Mouse (Mus musculus) G1E (cell line): Measurements from ENCODE around the gene Tmem160. TPM values are rescaled to one million over a fixed set of nuclear protein-coding genes. Genes with fewer than 3 reads are reported as not detected.

Experiments
- ATAC-seq: 2 replicates; pipeline ENCODE4 v1.8.0; 2016; ENCODE audit warnings: mild to moderate bottlenecking; ENCODE audit not compliant: insufficient number of reproducible peaks, poor library complexity, low FRiP score, severe bottlenecking; ENCODE audit errors: extremely low read depth
- DNase-seq: peaks from one replicate; pipeline ENCODE4 v3.0.0; 2012; ENCODE audit warnings: low spot score
- H3K27me3 ChIP-seq: 2 replicates; pipeline ENCODE4 v1.6.1; 2012; ENCODE audit warnings: mild to moderate bottlenecking, low read length, inconsistent platforms; ENCODE audit not compliant: insufficient read depth
- H3K36me3 ChIP-seq: replicated peaks from 2 replicates; pipeline ENCODE3; 2012; ENCODE audit warnings: mild to moderate bottlenecking, inconsistent platforms
- H3K4me1 ChIP-seq: 2 replicates; pipeline ENCODE4 v1.6.1; 2012; ENCODE audit warnings: low read depth, low read length, inconsistent platforms, mixed read lengths; ENCODE audit not compliant: insufficient read depth
- H3K4me3 ChIP-seq: 2 replicates; pipeline ENCODE4 v1.5.1; 2012; ENCODE audit warnings: low read depth, mild to moderate bottlenecking, inconsistent platforms, low read length, moderate library complexity, mixed read lengths
- H3K9me3 ChIP-seq: replicated peaks from 2 replicates; pipeline ENCODE4 v1.6.1; 2012; ENCODE audit warnings: inconsistent platforms
- CTCF ChIP-seq: IDR thresholded peaks from 2 replicates; pipeline ENCODE4 v1.5.1; 2012; ENCODE audit warnings: low read depth, low read length, inconsistent platforms, mixed read lengths
- GATA1 ChIP-seq: IDR thresholded peaks from 2 replicates; pipeline ENCODE4 v1.6.1; 2012; ENCODE audit warnings: borderline replicate concordance, low read length, inconsistent platforms, mixed read lengths
- GATA2 ChIP-seq: IDR thresholded peaks from 2 replicates; pipeline ENCODE4 v1.6.1; 2012; ENCODE audit warnings: low read depth, low read length, inconsistent platforms, borderline replicate concordance
- POLR2AphosphoS5 ChIP-seq: IDR thresholded peaks from 2 replicates; pipeline ENCODE4 v1.6.1; 2012; ENCODE audit warnings: low read depth, low read length, inconsistent platforms; ENCODE audit not compliant: insufficient replicate concordance
- TAL1 ChIP-seq: conservative IDR thresholded peaks from 2 replicates; pipeline ENCODE4 v1.6.1; 2012; ENCODE audit warnings: low read depth, low read length, inconsistent platforms, mixed read lengths
- polyA plus RNA-seq: library from polyadenylated mRNA; stranded (reverse); fragments of >175 nt; gene quantifications from 2 replicates; pipeline ENCODE4 v1.2.3, GENCODE M21; 2012
- total RNA-seq, 2 experiments: library from RNA; stranded (forward) in 1 of 2; stranded (reverse) in 1 of 2; fragments of 200-1000 nt in 1 of 2; fragments of >200 nt in 1 of 2; fragmentation: Nextera tagmentation in 1 of 2; gene quantifications; 2 replicates each; pipeline ENCODE4 v1.2.3; 2014 to 2017

The Tmem160 gene
- total and polyA plus RNA-seq, 3 experiments: 22.7 to 166 (median 23.9) TPM

- ATAC-seq: no peak
- Histone ChIP-seq H3K27me3 (no peaks in the 10 kb centered on the region), H3K4me1 (peaks cover 76% of the 10 kb centered on the region), H3K4me3 (no peak overlapping the region), H3K9me3 (no peaks in the 10 kb centered on the region), H3K36me3 (peaks cover 93% of the 10 kb centered on the region)
- no peak for TF ChIP-seq CTCF
- no peak for TF ChIP-seq TAL1
- no peak for TF ChIP-seq POLR2AphosphoS5
- no peak for TF ChIP-seq GATA2
- TF ChIP-seq GATA1: no peak
- no peak for DNase-seq
These were observed 41.5 kb upstream of the Tmem160 start for GRCm38 (mm10) chr7:16411100-16411499.

- no peaks in the 10 kb centered on the region for H3K27me3 ChIP-seq
- no peak for ATAC-seq
- no peaks in the 10 kb centered on the region for H3K9me3 ChIP-seq
- H3K36me3 ChIP-seq: peaks cover 95% of the 10 kb centered on the region
- H3K4me1 ChIP-seq: peaks cover 74% of the 10 kb centered on the region
- H3K4me3 ChIP-seq: no peak overlapping the region
- no peak for DNase-seq
- TF ChIP-seq GATA1 (no peak), POLR2AphosphoS5 (no peak), CTCF (no peak), GATA2 (no peak), TAL1 (no peak)
These were observed 40.2 kb upstream of the Tmem160 start for GRCm38 (mm10) chr7:16412220-16412896.

- no peak for ATAC-seq
- no peaks in the 10 kb centered on the region for H3K27me3 ChIP-seq
- peaks cover 69% of the 10 kb centered on the region for H3K4me1 ChIP-seq
- TF ChIP-seq GATA1 (no peak), POLR2AphosphoS5 (no peak), GATA2 (no peak), CTCF (no peak), TAL1 (no peak)
- DNase-seq: no peak
- peaks cover 96% of the 10 kb centered on the region for H3K36me3 ChIP-seq
- H3K4me3 ChIP-seq: no peak overlapping the region
- H3K9me3 ChIP-seq: no peaks in the 10 kb centered on the region
These were observed 39.6 kb upstream of the Tmem160 start for GRCm38 (mm10) chr7:16412930-16413329.

- TF ChIP-seq GATA2 (no peak), TAL1 (no peak), CTCF (no peak), POLR2AphosphoS5 (no peak), GATA1 (no peak)
- Histone ChIP-seq H3K9me3 (no peaks in the 10 kb centered on the region), H3K36me3 (peaks cover 99% of the 10 kb centered on the region), H3K4me3 (no peak overlapping the region), H3K4me1 (peaks cover 63% of the 10 kb centered on the region), H3K27me3 (no peaks in the 10 kb centered on the region)
- ATAC-seq (no peak), DNase-seq (no peak)
These were observed 37.2 kb upstream of the Tmem160 start for GRCm38 (mm10) chr7:16415426-16415825.

GRCm38 (mm10) chr7:16417141-16417771 lies 35.3 kb upstream of the Tmem160 start:
- H3K9me3 ChIP-seq: no peaks in the 10 kb centered on the region
- peaks cover 46% of the 10 kb centered on the region for H3K4me1 ChIP-seq
- no peak overlapping the region for H3K4me3 ChIP-seq
- peaks cover 99% of the 10 kb centered on the region for H3K36me3 ChIP-seq
- DNase-seq (no peak), ATAC-seq (no peak)
- TF ChIP-seq POLR2AphosphoS5 (no peak), CTCF (no peak), GATA2 (no peak), GATA1 (no peak), TAL1 (no peak)
- no peaks in the 10 kb centered on the region for H3K27me3 ChIP-seq

- ATAC-seq (no peak), DNase-seq (no peak)
- TF ChIP-seq GATA1: no peak
- TF ChIP-seq GATA2: no peak
- no peak for TF ChIP-seq TAL1
- no peak for TF ChIP-seq CTCF
- TF ChIP-seq POLR2AphosphoS5: no peak
- Histone ChIP-seq H3K27me3 (no peaks in the 10 kb centered on the region), H3K4me1 (peaks cover 36% of the 10 kb centered on the region), H3K36me3 (peaks cover 98% of the 10 kb centered on the region), H3K4me3 (no peak overlapping the region), H3K9me3 (no peaks in the 10 kb centered on the region)
These were observed 33.9 kb upstream of the Tmem160 start for GRCm38 (mm10) chr7:16418713-16419112.
